Mouse (Mus musculus) G1E-ER4 (cell line): Measurements from ENCODE around the gene Gm21876. TPM values are rescaled to one million over a fixed set of nuclear protein-coding genes. Genes with fewer than 3 reads are reported as not detected.

Experiments used
- GATA1 ChIP-seq: IDR thresholded peaks from one replicate; pipeline ENCODE4 v1.8.0; 2012; ENCODE audit warnings: low read length, inconsistent platforms
- polyA plus RNA-seq: library from polyadenylated mRNA; stranded (reverse); fragments of >175 nt; gene quantifications from 2 replicates; pipeline ENCODE4 v1.2.3, GENCODE M21; 2012

Gene Gm21876
- not detected in 2 replicates for polyA plus RNA-seq

GRCm38 (mm10) chrX:21175553-21175952, at the start of gene Gm21876:
Gene Gm21876, minus strand, starts transcription at chrX:21175653.
- TF ChIP-seq GATA1, result no peak

- TF ChIP-seq GATA1, result no peak
These were observed 45.0 kb upstream of the Gm21876 start for GRCm38 (mm10) chrX:21220422-21220821.

Other genes starting within 250 kb of the Gm21876 start
- 3.8 and 5.4 TPM in 2 replicates for gene Cfp, start 244.1 kb downstream of the Gm21876 start, polyA plus RNA-seq
- gene Elk1, start 225.0 kb downstream of the Gm21876 start, polyA plus RNA-seq, result 15.0 and 17.8 TPM in 2 replicates
- 20.6 and 35.5 TPM in 2 replicates for gene Uxt, start 213.6 kb downstream of the Gm21876 start, polyA plus RNA-seq
- 0.08 and 0.19 TPM in 2 replicates for gene Zfp182, start 113.3 kb downstream of the Gm21876 start, polyA plus RNA-seq
- not detected in 2 replicates for gene Spaca5, start 107.2 kb downstream of the Gm21876 start, polyA plus RNA-seq
- not detected in 2 replicates for gene Zfp300, start 86.1 kb downstream of the Gm21876 start, polyA plus RNA-seq
- gene Ssxa1, start 59.8 kb downstream of the Gm21876 start, polyA plus RNA-seq, result not detected in 2 replicates